Mouse (Mus musculus): ENCODE measurements around the gene Timm29. TPM values are rescaled to one million over a fixed set of nuclear protein-coding genes. Genes with fewer than 3 reads are reported as not detected.

The Timm29 gene
- total and polyA plus RNA-seq, 2 experiments from 2014 or later: 61.8 to 74.6 TPM

DNA sequence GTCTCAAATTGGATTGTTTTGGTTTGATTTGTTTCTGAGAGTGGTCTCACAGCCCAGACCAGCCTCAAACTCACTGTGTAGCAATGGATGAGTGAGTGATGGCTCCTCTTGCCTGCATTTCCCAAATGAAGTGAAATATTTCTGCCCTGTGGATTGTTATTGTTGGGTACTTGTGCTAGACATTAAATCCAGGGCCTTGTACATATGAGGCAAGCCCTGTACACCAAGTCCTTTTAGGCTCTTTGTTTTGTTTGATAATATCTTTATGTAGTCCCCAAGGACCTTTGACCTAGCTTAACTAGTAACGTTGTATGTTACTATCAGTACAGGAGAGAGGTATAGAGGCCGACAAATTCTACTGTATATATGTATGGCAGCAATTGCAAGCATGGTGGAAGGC lies 2.3 kb downstream of the Timm29 start:
- Histone ChIP-seq H3K9me3 (ENCODE audit: low read length) (no peaks in the 10 kb centered on the region), H3K36me3 (ENCODE audit: insufficient read depth, low read length) (peaks cover 6% of the 10 kb centered on the region; the same call in 1 of the 2 replicates), H3K4me1 (ENCODE audit: insufficient read depth, low read length) (peaks cover 8% of the 10 kb centered on the region), H3K4me3 (ENCODE audit: low read depth, low read length) (no peak overlapping the region), H3K9ac (replicated peaks; ENCODE audit: low read length, poor library complexity, severe bottlenecking) (no peak overlapping the region), H3K4me2 (ENCODE audit: low read depth, low read length, poor library complexity, severe bottlenecking) (no peak overlapping the region), H3K27ac (ENCODE audit: low read depth, low read length) (no peak overlapping the region), H3K27me3 (ENCODE audit: insufficient read depth, low read length) (no peaks in the 10 kb centered on the region)
- ATAC-seq (ENCODE audit: low FRiP score) (no peak), DNase-seq (ENCODE audit: low spot score) (no peak)
- TF ChIP-seq CTCF (IDR thresholded peaks at IDR 0.05): no peak
- 91% methylated on average over 2 of the region's 2 CpGs for WGBS

DNA sequence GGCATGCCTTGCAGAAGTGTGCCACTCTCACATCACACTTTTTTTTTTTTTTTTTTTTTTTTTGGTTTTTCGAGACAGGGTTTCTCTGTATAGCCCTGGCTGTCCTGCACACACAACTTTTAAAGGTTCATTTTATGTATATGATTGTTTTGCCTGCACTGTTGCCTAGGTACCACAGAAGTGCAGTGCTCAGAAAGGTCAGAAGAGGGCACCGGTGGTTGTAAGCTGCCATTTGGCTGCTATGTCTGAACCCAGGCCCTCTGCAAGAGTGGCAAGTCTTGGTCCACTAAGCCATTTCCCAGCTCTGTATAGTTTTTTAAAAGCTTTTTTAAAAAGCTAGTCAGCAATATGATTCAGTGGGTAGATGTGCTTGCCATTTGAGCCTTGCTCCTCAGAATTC lies 5.7 kb downstream of the Timm29 start:
- Histone ChIP-seq H3K27ac (ENCODE audit: low read depth, low read length) (no peak overlapping the region), H3K27me3 (ENCODE audit: insufficient read depth, low read length) (no peaks in the 10 kb centered on the region), H3K36me3 (ENCODE audit: insufficient read depth, low read length) (peaks cover 4% of the 10 kb centered on the region; the same call in 1 of the 2 replicates), H3K9me3 (ENCODE audit: low read length) (no peaks in the 10 kb centered on the region), H3K4me3 (ENCODE audit: low read depth, low read length) (no peak overlapping the region), H3K9ac (replicated peaks; ENCODE audit: low read length, poor library complexity, severe bottlenecking) (no peak overlapping the region), H3K4me2 (ENCODE audit: low read depth, low read length, poor library complexity, severe bottlenecking) (no peak overlapping the region), H3K4me1 (ENCODE audit: insufficient read depth, low read length) (peaks cover 4% of the 10 kb centered on the region; the same call in 1 of the 2 replicates)
- WGBS: 31% methylated on average over 2 of the region's 2 CpGs
- TF ChIP-seq CTCF (IDR thresholded peaks at IDR 0.05): peak; percentile 46
- DNase-seq (ENCODE audit: low spot score) (peak; percentile 36), ATAC-seq (ENCODE audit: low FRiP score) (no peak)

DNA sequence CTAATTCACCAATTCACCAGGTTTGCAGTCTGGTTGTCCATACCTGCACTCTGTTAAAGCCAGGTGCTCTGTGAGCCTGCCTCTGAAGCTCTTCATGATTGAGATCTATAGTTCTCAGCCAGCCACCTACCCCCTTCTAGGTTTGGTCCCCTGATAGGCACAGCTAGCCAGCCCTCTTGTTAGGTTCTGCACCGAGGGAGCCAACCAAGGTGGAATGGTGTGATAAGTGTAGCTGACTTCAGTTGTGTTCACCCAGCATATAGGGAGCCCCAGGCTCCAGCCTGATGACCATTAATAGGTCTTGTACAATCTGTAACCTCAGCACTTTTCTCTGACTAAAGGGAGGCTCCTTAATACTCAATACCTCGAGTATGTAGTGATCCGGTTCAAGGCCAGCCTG lies 7.7 kb downstream of the Timm29 start:
- Histone ChIP-seq H3K27ac (ENCODE audit: low read depth, low read length) (no peak overlapping the region), H3K27me3 (ENCODE audit: insufficient read depth, low read length) (no peaks in the 10 kb centered on the region), H3K36me3 (ENCODE audit: insufficient read depth, low read length) (peaks cover 4% of the 10 kb centered on the region; the same call in 1 of the 2 replicates), H3K4me3 (ENCODE audit: low read depth, low read length) (no peak overlapping the region), H3K9ac (replicated peaks; ENCODE audit: low read length, poor library complexity, severe bottlenecking) (no peak overlapping the region), H3K9me3 (ENCODE audit: low read length) (no peaks in the 10 kb centered on the region), H3K4me2 (ENCODE audit: low read depth, low read length, poor library complexity, severe bottlenecking) (no peak overlapping the region), H3K4me1 (ENCODE audit: insufficient read depth, low read length) (no peaks in the 10 kb centered on the region)
- 82% methylated on average over 3 of the region's 3 CpGs for WGBS
- ATAC-seq (ENCODE audit: low FRiP score) (no peak), DNase-seq (ENCODE audit: low spot score) (no peak)
- TF ChIP-seq CTCF (IDR thresholded peaks at IDR 0.05): no peak

DNA sequence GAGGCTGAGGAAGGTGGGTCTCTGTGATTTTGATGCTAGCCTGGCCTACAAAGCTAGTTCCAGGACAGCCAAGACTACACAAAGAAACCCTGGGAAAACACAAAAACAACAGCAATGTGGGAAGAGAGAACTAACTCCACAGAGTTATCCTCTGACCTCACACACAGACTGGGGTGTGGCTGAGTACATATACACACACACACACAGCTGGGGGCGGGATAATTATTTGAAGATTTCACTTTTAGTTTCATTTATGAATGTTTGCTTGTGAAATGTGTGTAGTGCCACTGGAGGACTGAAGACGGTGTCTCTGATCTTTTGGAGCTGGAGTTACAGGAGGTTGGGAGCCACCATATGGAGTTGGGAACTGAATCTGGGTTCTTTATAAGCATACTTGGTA lies 8.6 kb downstream of the Timm29 start:
- DNase-seq (ENCODE audit: low spot score): no peak
- peaks cover 4% of the 10 kb centered on the region; the same call in 1 of the 2 replicates for H3K36me3 ChIP-seq (ENCODE audit: insufficient read depth, low read length)
- no peaks in the 10 kb centered on the region for H3K9me3 ChIP-seq (ENCODE audit: low read length)
- TF ChIP-seq CTCF (IDR thresholded peaks at IDR 0.05): no peak
- H3K27me3 ChIP-seq (ENCODE audit: insufficient read depth, low read length): no peaks in the 10 kb centered on the region
- H3K4me1 ChIP-seq (ENCODE audit: insufficient read depth, low read length): no peaks in the 10 kb centered on the region
- H3K9ac ChIP-seq (replicated peaks; ENCODE audit: low read length, poor library complexity, severe bottlenecking): no peak overlapping the region
- WGBS: 82% methylated on average over 2 of the region's 2 CpGs
- H3K4me2 ChIP-seq (ENCODE audit: low read depth, low read length, poor library complexity, severe bottlenecking): no peak overlapping the region
- H3K4me3 ChIP-seq (ENCODE audit: low read depth, low read length): no peak overlapping the region
- no peak overlapping the region for H3K27ac ChIP-seq (ENCODE audit: low read depth, low read length)
- ATAC-seq (ENCODE audit: low FRiP score): no peak

DNA sequence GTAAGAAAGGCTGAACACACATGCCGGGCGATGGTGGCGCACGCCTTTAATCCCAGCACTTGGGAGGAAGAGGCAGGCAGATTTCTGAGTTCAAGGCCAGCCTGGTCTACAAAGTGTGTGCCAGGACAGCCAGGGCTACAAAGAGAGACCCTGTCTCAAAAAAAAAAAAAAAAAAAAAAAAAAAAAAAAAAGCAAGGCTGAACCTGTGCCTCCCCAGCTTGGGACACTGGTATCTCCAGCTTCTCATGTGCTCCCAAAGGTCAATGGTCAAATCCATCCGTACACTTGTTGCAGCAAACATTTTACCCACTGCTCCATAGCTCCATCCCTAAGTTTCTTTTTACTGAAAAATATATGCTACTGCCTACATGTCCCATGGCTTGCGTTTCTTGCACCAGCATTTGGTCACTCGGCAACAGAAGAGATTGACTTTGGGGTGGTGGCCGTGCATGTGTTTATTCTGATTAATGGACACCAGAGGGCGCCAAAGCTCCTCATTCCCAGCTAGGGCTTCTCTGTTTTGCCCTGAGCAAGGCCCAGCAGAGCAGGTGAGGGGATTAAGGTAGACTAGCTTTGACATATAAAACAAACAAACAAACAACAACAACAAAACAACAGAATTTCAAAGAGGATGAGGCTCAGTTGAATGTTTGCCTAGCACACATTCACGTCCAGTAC lies 9.3 kb downstream of the Timm29 start:
- DNase-seq (ENCODE audit: low spot score) (peak; percentile 84), ATAC-seq (ENCODE audit: low FRiP score) (no peak)
- Histone ChIP-seq H3K4me2 (ENCODE audit: low read depth, low read length, poor library complexity, severe bottlenecking) (no peak overlapping the region), H3K36me3 (ENCODE audit: insufficient read depth, low read length) (peaks cover 4% of the 10 kb centered on the region; the same call in 1 of the 2 replicates), H3K4me1 (ENCODE audit: insufficient read depth, low read length) (no peaks in the 10 kb centered on the region), H3K9ac (replicated peaks; ENCODE audit: low read length, poor library complexity, severe bottlenecking) (no peak overlapping the region), H3K27me3 (ENCODE audit: insufficient read depth, low read length) (no peaks in the 10 kb centered on the region), H3K4me3 (ENCODE audit: low read depth, low read length) (no peak overlapping the region), H3K27ac (ENCODE audit: low read depth, low read length) (no peak overlapping the region), H3K9me3 (ENCODE audit: low read length) (no peaks in the 10 kb centered on the region)
- 48% methylated on average over 10 of the region's 10 CpGs for WGBS
- TF ChIP-seq CTCF (IDR thresholded peaks at IDR 0.05): peak; percentile 92

DNA sequence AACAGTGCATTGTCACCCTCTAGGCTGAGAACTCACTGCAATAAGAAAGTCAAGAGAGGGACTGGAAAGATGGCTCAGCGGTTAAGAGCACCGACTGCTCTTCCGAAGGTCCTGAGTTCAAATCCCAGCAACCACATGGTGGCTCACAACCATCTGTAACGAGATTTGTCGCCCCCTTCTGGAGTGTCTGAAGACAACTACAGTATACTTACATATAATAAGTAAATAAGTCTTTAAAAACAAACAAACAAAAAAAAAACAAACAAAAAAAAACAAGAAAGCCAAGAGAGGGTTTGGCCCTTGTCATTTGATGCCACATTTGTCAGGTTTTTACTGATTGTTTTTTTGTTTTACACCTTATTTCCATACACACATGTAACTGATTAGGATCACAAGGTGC lies 11.6 kb downstream of the Timm29 start:
- H3K9me3 ChIP-seq (ENCODE audit: low read length): no peaks in the 10 kb centered on the region
- H3K4me3 ChIP-seq (ENCODE audit: low read depth, low read length): no peak overlapping the region
- H3K4me2 ChIP-seq (ENCODE audit: low read depth, low read length, poor library complexity, severe bottlenecking): no peak overlapping the region
- H3K27ac ChIP-seq (ENCODE audit: low read depth, low read length): no peak overlapping the region
- no peaks in the 10 kb centered on the region for H3K27me3 ChIP-seq (ENCODE audit: insufficient read depth, low read length)
- 72% methylated on average over 5 of the region's 5 CpGs for WGBS
- no peak for DNase-seq (ENCODE audit: low spot score)
- no peak for TF ChIP-seq CTCF (IDR thresholded peaks at IDR 0.05)
- H3K4me1 ChIP-seq (ENCODE audit: insufficient read depth, low read length): no peaks in the 10 kb centered on the region
- H3K36me3 ChIP-seq (ENCODE audit: insufficient read depth, low read length): peaks cover 4% of the 10 kb centered on the region; the same call in 1 of the 2 replicates
- H3K9ac ChIP-seq (replicated peaks; ENCODE audit: low read length, poor library complexity, severe bottlenecking): no peak overlapping the region
- ATAC-seq (ENCODE audit: low FRiP score): no peak
